Mouse (Mus musculus): ENCODE data around the gene Gpr137b. TPM values are rescaled to one million over a fixed set of nuclear protein-coding genes. Genes with fewer than 3 reads are reported as not detected.
"Not testable (repeated sequence)": the region's sequence is repeated elsewhere in the genome, so short reads cannot be mapped to it uniquely, and the experiment has no call there.

Gene Gpr137b
- total and polyA plus RNA-seq, 3 experiments: 0.08 to 2.5 TPM; not detected in 1

- not testable (repeated sequence) for H3K4me3 ChIP-seq (ENCODE audit: control insufficient read depth in 1 of 2, insufficient read depth in 1 of 2, low read depth in 2 of 2, low read length in 2 of 2); H3K27ac ChIP-seq (ENCODE audit: control insufficient read depth, low read depth, low read length); H3K4me1 ChIP-seq (ENCODE audit: control insufficient read depth in 1 of 2, insufficient read depth in 2 of 2, low read length in 2 of 2); H3K9me3 ChIP-seq (replicated peaks; ENCODE audit: insufficient read depth, low read length); H3K36me3 ChIP-seq (ENCODE audit: control insufficient read depth in 1 of 2, insufficient read depth in 2 of 2, low read length in 2 of 2); H3K79me2 ChIP-seq (ENCODE audit: control insufficient read depth, insufficient read depth, low read length, poor library complexity); DNase-seq (ENCODE audit: low read depth, low spot score); H3K9ac ChIP-seq (ENCODE audit: control insufficient read depth, low read depth, low read length, poor library complexity, severe bottlenecking); H3K27me3 ChIP-seq (ENCODE audit: control insufficient read depth in 1 of 2, insufficient read depth in 2 of 2, low read length in 2 of 2)
These were observed 22.2 kb upstream of the Gpr137b start for GRCm38 (mm10) chr13:13416007-13416337.

GRCm38 (mm10) chr13:13415120-13416006 lies 21.5 kb upstream of the Gpr137b start:
- peak; percentile 14; the same call in 1 of the 2 replicates for TF ChIP-seq ZC3H11A (IDR thresholded peaks at IDR 0.05; ENCODE audit: low read depth, low read length)
- TF ChIP-seq SMC3 (IDR thresholded peaks at IDR 0.05; ENCODE audit: low read depth, low read length): peak; percentile 51
- peak in 2 of 3 experiments; percentile 48 to 59; a peak in 4 of 6 replicates for TF ChIP-seq CTCF (IDR thresholded peaks at IDR 0.05 in 2 of 3, conservative IDR thresholded peaks at IDR 0.05 in 1 of 3; ENCODE audit: control insufficient read depth in 1 of 3, insufficient read depth in 1 of 3, low read depth in 2 of 3, low read length in 3 of 3, poor library complexity in 1 of 3, severe bottlenecking in 1 of 3)
- TF ChIP-seq RAD21 (IDR thresholded peaks at IDR 0.05; ENCODE audit: low read depth, low read length): peak; percentile 54
- H3K4me3 ChIP-seq (ENCODE audit: control insufficient read depth in 1 of 2, insufficient read depth in 1 of 2, low read depth in 2 of 2, low read length in 2 of 2); H3K4me1 ChIP-seq (ENCODE audit: control insufficient read depth in 1 of 2, insufficient read depth in 2 of 2, low read length in 2 of 2); H3K9ac ChIP-seq (ENCODE audit: control insufficient read depth, low read depth, low read length, poor library complexity, severe bottlenecking); H3K9me3 ChIP-seq (replicated peaks; ENCODE audit: insufficient read depth, low read length); H3K27me3 ChIP-seq (ENCODE audit: control insufficient read depth in 1 of 2, insufficient read depth in 2 of 2, low read length in 2 of 2); H3K36me3 ChIP-seq (ENCODE audit: control insufficient read depth in 1 of 2, insufficient read depth in 2 of 2, low read length in 2 of 2); H3K79me2 ChIP-seq (ENCODE audit: control insufficient read depth, insufficient read depth, low read length, poor library complexity); H3K27ac ChIP-seq (ENCODE audit: control insufficient read depth, low read depth, low read length): not testable (repeated sequence)
- DNase-seq (ENCODE audit: low read depth, low spot score): peak; percentile 47

- H3K9ac ChIP-seq (ENCODE audit: control insufficient read depth, low read depth, low read length, poor library complexity, severe bottlenecking): no peak overlapping the region
- H3K27ac ChIP-seq (ENCODE audit: control insufficient read depth, low read depth, low read length): no peak overlapping the region
- H3K4me3 ChIP-seq (ENCODE audit: control insufficient read depth in 1 of 2, insufficient read depth in 1 of 2, low read depth in 2 of 2, low read length in 2 of 2): no peak overlapping the region
- H3K36me3 ChIP-seq (ENCODE audit: control insufficient read depth in 1 of 2, insufficient read depth in 2 of 2, low read length in 2 of 2): no peaks in the 10 kb centered on the region
- TF ChIP-seq POLR2AphosphoS5 (IDR thresholded peaks at IDR 0.05; ENCODE audit: borderline replicate concordance, low read depth, low read length) (no peak), RCOR1 (IDR thresholded peaks at IDR 0.05; ENCODE audit: low read depth, low read length) (no peak), MAZ (IDR thresholded peaks at IDR 0.05; ENCODE audit: low read depth, low read length) (no peak), NELFE (IDR thresholded peaks at IDR 0.05; ENCODE audit: low read depth, low read length) (no peak), JUND (IDR thresholded peaks at IDR 0.05; ENCODE audit: low read depth, low read length) (no peak), ZKSCAN1 (IDR thresholded peaks at IDR 0.05; ENCODE audit: low read depth, low read length) (no peak), ZC3H11A (IDR thresholded peaks at IDR 0.05; ENCODE audit: low read depth, low read length) (no peak), SMC3 (IDR thresholded peaks at IDR 0.05; ENCODE audit: low read depth, low read length) (no peak), MYC (IDR thresholded peaks at IDR 0.05; ENCODE audit: low read depth, low read length) (no peak), KAT2A (conservative IDR thresholded peaks at IDR 0.05; ENCODE audit: low read depth, low read length) (no peak), SIN3A (IDR thresholded peaks at IDR 0.05; ENCODE audit: low read length) (no peak), MAX (IDR thresholded peaks at IDR 0.05; ENCODE audit: low read length) (no peak), TBP (IDR thresholded peaks at IDR 0.05; ENCODE audit: low read depth, low read length) (no peak)
- no peaks in the 10 kb centered on the region for H3K79me2 ChIP-seq (ENCODE audit: control insufficient read depth, insufficient read depth, low read length, poor library complexity)
- no peak for DNase-seq (ENCODE audit: low read depth, low spot score)
- no peaks in the 10 kb centered on the region for H3K9me3 ChIP-seq (replicated peaks; ENCODE audit: insufficient read depth, low read length)
- H3K4me1 ChIP-seq (ENCODE audit: control insufficient read depth in 1 of 2, insufficient read depth in 2 of 2, low read length in 2 of 2): no peaks in the 10 kb centered on the region
- no peaks in the 10 kb centered on the region for H3K27me3 ChIP-seq (ENCODE audit: control insufficient read depth in 1 of 2, insufficient read depth in 2 of 2, low read length in 2 of 2)
These were observed 20.4 kb upstream of the Gpr137b start for GRCm38 (mm10) chr13:13414206-13414605.

GRCm38 (mm10) chr13:13405511-13405910 lies 11.7 kb upstream of the Gpr137b start:
- H3K79me2 ChIP-seq (ENCODE audit: control insufficient read depth, insufficient read depth, low read length, poor library complexity); H3K36me3 ChIP-seq (ENCODE audit: control insufficient read depth in 1 of 2, insufficient read depth in 2 of 2, low read length in 2 of 2); H3K9ac ChIP-seq (ENCODE audit: control insufficient read depth, low read depth, low read length, poor library complexity, severe bottlenecking); H3K27me3 ChIP-seq (ENCODE audit: control insufficient read depth in 1 of 2, insufficient read depth in 2 of 2, low read length in 2 of 2); H3K9me3 ChIP-seq (replicated peaks; ENCODE audit: insufficient read depth, low read length); H3K4me3 ChIP-seq (ENCODE audit: control insufficient read depth in 1 of 2, insufficient read depth in 1 of 2, low read depth in 2 of 2, low read length in 2 of 2); DNase-seq (ENCODE audit: low read depth, low spot score); H3K27ac ChIP-seq (ENCODE audit: control insufficient read depth, low read depth, low read length); H3K4me1 ChIP-seq (ENCODE audit: control insufficient read depth in 1 of 2, insufficient read depth in 2 of 2, low read length in 2 of 2): not testable (repeated sequence)
